Mouse (Mus musculus) brain, adult 2 months (tissue): ENCODE measurements around the gene Eml4.

Experiments used
- DNase-seq: peaks from one replicate; pipeline ENCODE4 v3.0.0; 2011; ENCODE audit warnings: low read depth, low spot score

The Eml4 gene

DNA sequence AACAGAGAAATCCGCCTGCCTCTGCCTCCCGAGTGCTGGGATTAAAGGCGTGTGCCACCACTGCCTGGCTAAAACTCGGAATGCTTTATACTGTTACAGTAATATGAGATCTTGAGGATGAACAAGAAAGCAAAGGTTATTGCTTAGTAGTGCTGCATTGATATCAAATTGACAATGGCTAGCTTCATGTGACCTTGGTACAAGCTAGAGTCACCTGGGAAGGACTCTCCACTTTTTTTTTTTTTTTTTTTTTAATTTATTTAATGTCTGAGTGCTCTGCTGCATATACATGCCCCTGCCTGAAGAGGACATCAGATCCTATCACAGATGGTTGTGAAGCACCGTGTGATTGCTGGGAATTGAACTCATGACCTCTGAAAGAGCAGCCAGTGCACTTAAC lies 148.2 kb downstream of the Eml4 start:
- DNase-seq, result no peak

DNA sequence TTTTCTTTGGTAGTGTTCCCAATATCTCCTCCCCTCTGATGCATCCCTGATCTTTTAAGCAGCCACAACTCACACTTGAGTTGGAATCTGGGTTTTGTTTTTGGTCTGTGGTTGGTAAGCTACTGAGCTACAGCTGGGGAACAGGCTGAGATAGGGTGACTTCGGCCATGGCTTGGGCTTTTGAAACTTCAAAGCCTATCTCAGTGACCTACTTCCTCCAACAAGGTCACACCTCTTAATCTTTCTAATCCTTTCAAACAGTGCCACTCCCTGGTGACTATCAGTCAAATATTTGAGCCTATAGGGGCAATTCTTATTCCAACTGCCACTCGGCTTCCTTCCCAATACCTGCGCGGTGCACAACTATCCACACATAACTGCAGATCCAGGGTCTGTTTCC lies 149.0 kb downstream of the Eml4 start:
- no peak for DNase-seq

DNA sequence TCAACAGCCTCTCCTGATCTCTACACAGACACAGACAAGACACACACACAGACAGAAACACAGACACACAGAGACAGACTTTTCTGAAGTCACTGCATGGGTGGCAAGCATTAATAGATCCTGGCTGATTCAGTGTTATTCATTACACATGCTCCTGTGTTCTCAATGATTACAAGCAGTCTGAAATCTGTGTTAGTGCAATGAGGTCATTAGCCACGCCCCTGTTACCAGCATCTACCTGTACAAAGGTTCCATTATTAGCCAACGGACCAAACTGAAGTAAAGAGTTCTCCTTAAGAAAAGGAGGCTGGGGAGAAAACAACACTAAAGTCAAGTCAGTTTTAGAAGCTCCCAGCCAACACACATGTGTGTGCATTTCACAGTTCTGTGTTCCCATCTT lies 153.0 kb downstream of the Eml4 start:
- no peak for DNase-seq

DNA sequence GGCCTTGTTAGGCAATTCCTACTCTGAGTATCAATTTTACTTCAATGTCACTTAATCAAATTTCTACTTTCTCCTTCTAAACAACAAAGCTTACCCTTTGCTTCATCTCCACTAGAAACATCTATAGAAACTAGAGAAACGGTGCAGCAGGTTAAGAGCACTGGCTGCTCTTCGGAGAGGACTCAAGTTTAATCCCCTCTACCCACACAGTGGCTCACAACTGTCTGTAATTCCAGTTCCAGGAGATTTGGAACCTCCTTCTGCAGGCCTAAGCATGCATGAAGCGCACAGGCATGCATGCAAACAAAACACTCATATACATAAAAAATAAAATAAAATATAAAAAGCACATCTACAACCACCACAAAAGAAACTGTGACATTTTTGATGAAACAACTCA lies 161.4 kb downstream of the Eml4 start:
- DNase-seq, result no peak

DNA sequence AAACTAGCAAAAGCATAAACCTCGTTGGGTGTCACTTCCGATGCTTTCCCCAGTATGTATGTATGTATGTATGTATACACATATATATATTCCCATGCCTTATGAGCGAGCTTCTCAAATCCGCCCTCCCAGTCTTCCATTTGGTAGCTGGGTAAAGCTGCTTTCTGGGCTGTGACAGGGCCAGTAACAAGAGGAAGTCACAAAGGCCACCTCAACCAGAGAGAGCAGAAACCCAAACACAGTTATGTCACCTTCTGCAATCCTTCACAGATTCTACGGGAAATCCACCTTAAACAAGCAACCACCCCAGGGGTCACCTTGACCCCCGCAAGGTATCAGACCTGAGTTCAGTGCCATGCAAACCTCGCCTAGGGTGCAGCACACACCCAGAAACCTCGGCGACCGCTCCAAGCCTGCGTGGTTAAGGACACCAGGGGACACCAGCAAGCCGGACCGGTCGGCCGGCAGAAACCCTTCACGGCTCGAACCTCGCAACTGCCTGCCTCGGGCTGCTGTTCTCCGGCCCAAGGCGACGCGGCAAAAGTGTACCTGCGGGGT lies 163.0 kb downstream of the Eml4 start:
- DNase-seq, result no peak

DNA sequence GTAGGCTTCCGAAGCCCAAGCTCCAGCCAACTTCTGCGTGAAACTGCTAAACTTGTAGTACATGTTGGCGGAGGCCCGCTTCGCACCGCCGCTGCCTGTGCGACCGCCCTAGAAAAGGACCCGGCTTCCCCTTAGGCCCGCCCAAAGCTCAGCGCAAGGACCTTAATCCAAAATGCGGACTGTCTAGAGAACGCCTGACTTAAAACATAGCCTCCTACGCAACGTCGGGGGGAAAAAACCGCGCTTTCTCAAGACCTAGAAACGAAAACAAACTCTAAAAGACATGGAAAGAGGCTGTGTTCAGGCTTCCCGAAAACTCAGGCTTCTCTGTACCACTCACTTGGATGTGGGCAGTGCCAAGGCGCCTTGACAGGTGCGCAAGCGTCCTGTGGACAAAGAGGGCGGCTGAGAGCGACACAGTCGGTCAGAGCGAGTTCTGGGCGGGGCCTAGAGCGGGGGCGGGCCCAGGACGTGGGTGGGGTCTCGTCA lies 163.5 kb downstream of the Eml4 start:
- DNase-seq, result peak; percentile 98

DNA sequence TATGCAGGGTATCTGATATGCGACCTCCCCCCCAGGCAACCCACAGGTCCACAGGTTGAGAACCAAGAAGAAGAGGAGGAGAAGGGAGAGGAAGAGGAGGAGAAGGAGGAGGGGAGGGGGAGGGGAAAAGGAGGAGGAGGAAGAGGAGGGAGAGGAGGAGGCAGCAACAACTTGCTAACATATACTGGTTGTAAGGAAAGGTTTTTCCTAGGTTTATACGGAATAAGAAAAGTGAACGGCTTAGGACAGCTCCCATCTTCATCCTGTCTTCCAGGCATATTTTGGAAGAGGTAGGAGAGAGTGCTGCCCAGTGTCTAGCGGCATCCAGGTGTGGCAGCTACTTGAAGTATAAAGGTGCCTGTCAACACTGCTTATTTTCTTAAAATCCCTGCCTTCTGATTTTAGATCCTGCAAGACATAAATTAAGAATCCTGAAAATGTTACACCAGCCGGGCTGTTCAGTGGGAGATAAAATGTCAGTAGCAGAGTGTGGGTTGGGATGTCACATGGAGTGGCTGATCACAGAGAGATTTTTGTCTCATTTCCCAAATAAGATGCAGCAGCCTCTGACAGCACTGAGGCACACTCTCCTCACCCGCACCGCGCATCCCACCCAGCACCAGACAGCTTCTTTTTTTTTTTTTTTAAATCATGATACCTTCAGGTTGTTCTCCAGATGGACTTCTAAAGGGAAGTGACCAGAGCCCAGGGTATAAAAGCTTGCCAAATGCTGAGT lies 166.7 kb downstream of the Eml4 start, which contains the start of gene Cox7a2l:
TSS of gene Cox7a2l (minus strand) at position 51 of the 736 bp plus-strand sequence.
- peak; percentile 88 for DNase-seq

DNA sequence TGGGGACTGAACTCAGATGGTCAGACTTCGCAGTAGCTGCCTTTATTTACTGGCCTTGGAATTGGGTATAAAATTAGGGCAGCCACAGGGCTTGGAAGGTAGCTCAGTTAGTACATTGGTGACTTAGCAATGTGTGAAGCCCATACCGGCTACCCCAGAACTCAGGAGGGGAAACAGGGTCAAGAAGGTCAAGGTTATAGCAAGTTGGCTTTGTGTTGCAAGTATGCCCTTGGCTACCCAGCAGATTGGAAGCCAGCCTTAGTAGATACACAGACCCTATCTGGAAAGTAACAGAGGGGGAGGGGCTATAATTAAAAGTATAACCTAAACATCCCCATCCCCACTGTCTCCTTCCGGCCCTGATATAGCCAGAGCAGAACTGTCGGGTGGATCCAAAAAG lies 171.2 kb downstream of the Eml4 start:
- no peak for DNase-seq

DNA sequence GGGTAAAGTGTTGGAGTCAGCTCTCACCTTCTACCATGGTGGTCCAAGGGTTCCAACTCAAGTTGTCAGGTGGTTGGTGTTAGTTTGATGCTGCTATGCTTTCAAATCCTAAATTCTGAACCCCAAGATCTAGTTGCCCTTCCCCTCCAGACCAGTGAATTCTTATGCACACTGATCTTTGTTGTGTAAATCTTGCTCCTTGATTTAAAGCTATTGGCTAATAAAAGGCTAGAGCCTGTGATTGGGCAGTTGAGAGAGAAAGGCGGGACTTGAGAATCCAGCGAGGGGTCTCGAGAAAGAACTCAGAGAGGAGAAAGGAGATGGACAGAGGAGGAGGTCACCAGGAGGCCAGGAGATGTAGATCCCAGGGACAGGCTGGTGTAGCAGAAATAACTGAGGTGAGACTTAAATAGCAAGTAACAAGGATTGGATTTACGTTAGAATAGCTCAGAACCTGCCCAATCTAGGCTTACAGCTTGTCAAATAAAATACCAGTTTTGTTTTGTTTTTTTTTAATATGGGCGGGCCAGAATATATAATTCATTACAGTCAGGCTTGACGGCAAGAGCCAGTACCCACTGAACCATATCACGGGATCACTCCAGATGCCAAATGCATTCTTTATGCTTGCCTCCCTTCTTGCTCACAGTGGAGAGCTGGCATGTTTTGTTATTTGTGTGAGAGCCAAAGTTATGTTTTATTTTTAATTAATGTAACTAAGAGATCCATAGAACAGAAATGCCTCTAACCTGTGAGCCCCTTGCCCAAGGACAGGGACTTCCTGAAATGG lies 172.1 kb downstream of the Eml4 start:
- no peak for DNase-seq

DNA sequence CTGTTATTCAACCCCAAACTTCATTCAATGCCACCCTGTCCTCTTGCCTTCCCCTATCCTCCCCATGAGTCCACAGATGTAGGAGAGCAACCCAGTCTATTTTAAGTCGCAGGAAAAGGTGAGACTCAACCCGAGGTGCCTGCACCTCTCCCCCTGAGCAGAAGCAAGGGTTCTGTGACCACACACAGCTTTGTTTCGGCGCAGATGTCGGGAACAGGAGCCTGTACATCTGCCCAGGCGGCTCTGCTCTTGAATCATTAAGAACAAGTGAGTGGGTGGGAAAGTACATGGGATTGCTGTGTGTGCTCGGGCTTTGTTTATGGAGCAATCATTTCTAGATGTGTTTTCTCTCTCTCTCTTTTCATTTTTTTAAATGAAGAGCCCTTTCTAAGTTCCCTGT lies 174.0 kb downstream of the Eml4 start:
- peak; percentile 30 for DNase-seq

DNA sequence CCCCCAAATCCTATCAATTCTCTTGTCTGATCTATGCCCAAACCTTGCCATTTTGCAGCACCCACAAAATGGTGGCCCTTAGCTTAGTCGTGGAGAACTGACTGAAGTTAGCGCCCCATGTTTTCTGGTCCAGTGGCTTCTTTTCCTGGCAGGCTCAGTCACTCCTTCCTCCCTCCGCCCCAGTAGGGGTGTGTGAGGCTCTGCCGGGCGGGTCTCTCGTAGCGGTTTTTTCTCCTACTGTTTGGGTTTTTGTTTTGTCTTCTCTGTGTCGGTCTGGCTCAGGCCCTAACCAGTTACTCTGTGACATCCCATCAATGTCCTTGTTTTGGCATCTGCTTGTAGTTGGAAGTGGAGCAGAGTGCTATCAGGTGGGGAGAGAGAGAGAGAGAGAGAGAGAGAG lies 174.9 kb downstream of the Eml4 start:
- no peak for DNase-seq

DNA sequence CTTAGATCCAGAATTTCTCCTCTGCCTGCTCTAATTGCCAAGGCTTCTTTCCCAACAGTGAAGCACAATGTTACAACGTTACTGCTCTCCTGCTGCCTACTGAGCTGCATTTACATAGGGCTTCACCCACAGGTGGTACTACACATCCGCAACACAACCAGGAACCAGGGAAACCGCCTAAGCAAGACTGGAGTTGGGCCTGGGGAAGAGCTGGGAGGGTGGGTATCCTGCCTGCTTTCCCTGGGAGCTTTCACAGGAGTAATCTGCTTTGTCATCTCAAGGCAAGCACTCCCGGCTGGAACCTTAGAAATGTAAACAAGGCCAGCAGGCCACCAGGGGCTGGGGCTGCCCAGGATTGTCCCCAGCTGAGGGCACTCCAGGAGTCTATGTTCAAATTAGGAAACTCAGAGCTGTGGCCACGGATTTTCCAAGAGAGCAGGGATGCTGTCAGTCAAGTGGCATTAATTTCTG lies 175.4 kb downstream of the Eml4 start:
- DNase-seq, result no peak

DNA sequence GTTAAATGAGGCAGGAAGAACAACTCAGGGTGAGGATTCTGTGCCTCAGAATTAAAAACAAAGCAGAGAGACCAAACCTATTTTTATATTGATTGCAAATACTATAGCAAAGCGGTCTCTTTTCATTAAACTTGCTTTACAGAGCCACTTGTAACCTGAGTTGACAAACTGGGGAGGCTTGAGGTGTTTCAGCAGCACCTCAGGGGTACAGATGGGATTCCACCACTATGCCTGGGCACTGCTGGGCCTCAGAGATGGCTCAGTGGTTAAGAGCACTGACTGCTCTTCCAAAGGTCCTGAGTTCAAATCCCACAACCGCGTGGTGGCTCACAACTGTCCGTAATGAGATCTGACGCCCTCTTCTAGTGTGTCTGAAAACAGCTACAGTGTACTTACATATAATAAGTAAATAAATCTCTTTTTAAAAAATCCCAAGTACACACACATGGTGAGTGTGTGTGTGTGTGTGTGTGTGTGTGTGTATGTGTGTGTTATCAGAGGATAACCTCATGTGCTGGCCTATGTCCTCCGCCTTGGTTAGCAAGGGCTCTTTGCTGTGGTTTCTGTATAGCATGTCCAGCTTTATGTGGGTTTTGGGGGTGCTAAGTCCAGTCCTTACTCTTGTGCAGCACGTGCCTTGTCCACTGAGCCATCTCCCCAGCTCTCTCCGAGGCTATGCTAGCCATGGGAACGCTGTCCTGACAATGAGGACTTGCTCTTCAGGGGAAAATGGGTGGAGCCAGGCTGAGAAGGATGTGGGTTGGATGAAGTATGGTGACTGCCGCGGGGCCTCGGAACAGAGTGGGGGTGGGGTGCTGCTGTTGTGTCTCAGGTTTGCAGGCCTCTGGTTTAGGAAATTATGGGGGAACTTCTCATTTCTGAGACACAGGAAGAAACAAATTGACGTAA lies 176.1 kb downstream of the Eml4 start:
- DNase-seq, result peak; percentile 33

DNA sequence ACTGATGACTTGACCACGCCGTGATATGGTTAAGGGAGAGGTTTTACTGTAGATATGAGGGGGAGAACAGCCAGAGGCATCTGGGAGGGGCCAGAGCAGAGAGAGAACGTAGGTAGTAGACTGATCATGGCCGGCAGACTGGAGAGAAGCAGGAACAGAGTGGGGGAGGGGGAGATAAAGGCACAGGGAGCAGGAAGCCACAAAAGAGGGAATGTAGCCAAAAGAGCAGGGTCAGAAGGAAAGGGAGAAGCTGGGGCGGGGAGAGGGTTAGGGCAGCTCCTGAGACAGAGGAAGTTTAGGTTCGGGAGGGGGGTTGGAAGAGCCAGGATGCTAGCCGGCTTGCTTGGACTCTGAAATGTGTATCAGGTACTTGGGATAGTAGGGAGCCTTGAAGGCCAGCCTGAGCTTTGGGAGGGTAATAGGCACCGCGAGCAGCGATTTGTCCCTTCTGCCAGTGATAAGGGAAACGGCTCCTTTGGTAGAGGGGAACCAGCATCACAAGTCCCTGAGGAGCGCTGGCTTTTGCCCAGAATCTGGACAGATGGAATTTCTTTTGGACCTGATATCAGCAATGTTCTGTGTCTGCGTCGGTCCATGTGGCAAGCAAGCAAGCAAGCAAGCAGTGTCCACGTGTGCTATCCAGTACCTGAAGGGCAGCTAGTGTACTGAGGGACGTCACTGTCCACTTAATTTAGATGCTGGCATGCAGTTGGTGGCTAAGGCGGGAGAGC lies 177.1 kb downstream of the Eml4 start:
- peak; percentile 27 for DNase-seq
